Mouse (Mus musculus) cerebellum, adult 2 months (tissue): ENCODE data around the gene Lancl1. TPM values are rescaled to one million over a fixed set of nuclear protein-coding genes. Genes with fewer than 3 reads are reported as not detected.

ENCODE experiments used
- DNase-seq, 2 experiments: peaks; one replicate each; pipeline ENCODE4 v3.0.0; 2021
- H3K27ac ChIP-seq: fragments of 200-500 bp; 2 replicates; pipeline ENCODE4 v1.5.1; 2012; ENCODE audit warnings: low read length, control low read depth, inconsistent platforms; ENCODE audit not compliant: insufficient read depth
- H3K27me3 ChIP-seq: fragments of 200-500 bp; 2 replicates; pipeline ENCODE4 v1.6.1; 2012; ENCODE audit warnings: inconsistent platforms, mild to moderate bottlenecking, low read length, moderate library complexity; ENCODE audit not compliant: control insufficient read depth, insufficient read depth
- H3K4me1 ChIP-seq: fragments of 200-500 bp; 2 replicates; pipeline ENCODE4 v1.6.1; 2011; ENCODE audit warnings: low read length; ENCODE audit not compliant: control insufficient read depth, insufficient read depth
- H3K4me3 ChIP-seq: fragments of 200-500 bp; replicated peaks from 2 replicates; pipeline ENCODE3; 2011; ENCODE audit warnings: mild to moderate bottlenecking, low read depth, low read length, control low read depth; ENCODE audit not compliant: insufficient read depth
- CTCF ChIP-seq: fragments of 200-500 bp; IDR thresholded peaks from 2 replicates; pipeline ENCODE4 v1.5.1; 2011; ENCODE audit warnings: low read depth, mild to moderate bottlenecking, control low read depth, low read length, moderate library complexity, borderline replicate concordance; ENCODE audit not compliant: insufficient read depth
- POLR2A ChIP-seq: fragments of 200-500 bp; IDR thresholded peaks from 2 replicates; pipeline ENCODE4 v1.6.1; 2011; ENCODE audit warnings: low read length, control low read depth, borderline replicate concordance; ENCODE audit not compliant: insufficient read depth
- WGBS: fragments of 180-500 bp; shearing (Covaris S2); methylation state at CpG from one replicate; pipeline ENCODE4 v1.1.7; 2018; 5-methylcytosine and 5-hydroxymethylcytosine counted together
- polyA plus RNA-seq: library from polyadenylated mRNA; depleted of rRNA; stranded (reverse); fragments of >200 nt; gene quantifications from 2 replicates; pipeline ENCODE4 v1.2.3, GENCODE M21; 2012; rRNA removed

The Lancl1 gene
- polyA plus RNA-seq, 1 experiment, result 200 TPM

GRCm38 (mm10) chr1:66985906-66986305 lies 52.8 kb downstream of the Lancl1 start:
- Histone ChIP-seq H3K27ac (no peak overlapping the region), H3K4me1 (no peaks in the 10 kb centered on the region), H3K4me3 (no peak overlapping the region), H3K27me3 (no peaks in the 10 kb centered on the region)
- TF ChIP-seq POLR2A (no peak), CTCF (no peak)
- DNase-seq, result no peak
- WGBS, result 50% methylated on average over 4 of the region's 4 CpGs

GRCm38 (mm10) chr1:66985129-66985698 lies 53.5 kb downstream of the Lancl1 start:
- Histone ChIP-seq H3K4me3 (no peak overlapping the region), H3K27ac (no peak overlapping the region), H3K27me3 (no peaks in the 10 kb centered on the region), H3K4me1 (no peaks in the 10 kb centered on the region)
- DNase-seq, result no peak
- WGBS, result 30% methylated on average over 7 of the region's 7 CpGs
- TF ChIP-seq CTCF, result no peak
- no peak for TF ChIP-seq POLR2A

DNA sequence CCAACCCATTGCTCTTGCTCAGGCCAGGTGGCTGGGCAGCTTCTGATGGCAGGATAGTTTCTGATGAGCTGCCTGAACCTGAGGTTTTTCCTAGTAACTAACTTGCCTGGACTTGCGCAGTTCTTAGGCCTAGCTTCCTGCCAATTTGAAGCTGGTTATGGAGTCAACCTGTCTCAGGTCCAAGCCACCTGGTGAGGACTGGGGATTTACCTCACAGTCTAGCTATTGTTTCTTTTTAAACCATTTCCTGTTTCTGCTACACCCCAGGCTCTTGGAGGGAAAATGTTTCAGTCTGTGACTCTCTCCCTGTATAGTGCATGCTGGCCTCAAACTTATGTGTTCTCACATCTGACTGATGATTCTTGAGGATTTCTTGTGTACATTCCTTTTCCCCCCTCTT lies 58.5 kb downstream of the Lancl1 start:
- Histone ChIP-seq H3K4me3 (no peak overlapping the region), H3K4me1 (no peaks in the 10 kb centered on the region), H3K27me3 (no peaks in the 10 kb centered on the region), H3K27ac (no peak overlapping the region)
- WGBS, result 86% methylated on average over 1 of the region's 1 CpGs
- DNase-seq, result no peak
- TF ChIP-seq POLR2A, result no peak
- TF ChIP-seq CTCF, result no peak

DNA sequence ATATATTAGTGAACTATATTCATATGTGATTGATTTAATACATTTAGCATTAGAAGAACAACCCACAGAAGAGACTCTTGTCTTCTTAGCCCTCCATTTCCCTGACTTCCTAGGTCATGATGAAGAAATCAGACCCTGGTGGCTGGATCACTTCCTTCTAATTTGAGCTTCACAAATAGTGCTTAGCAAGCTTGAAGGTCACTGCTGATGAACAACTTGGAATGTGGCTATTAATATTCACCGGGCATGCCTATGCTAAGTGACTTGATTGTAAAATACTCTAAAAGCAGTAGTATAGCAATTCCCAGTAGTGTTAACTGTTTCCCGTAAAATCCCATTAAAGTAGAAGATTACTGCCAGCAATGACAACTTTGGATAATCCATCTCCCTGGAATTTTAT lies 63.2 kb downstream of the Lancl1 start:
- TF ChIP-seq CTCF (no peak), POLR2A (no peak)
- Histone ChIP-seq H3K4me3 (no peak overlapping the region), H3K27me3 (no peaks in the 10 kb centered on the region), H3K4me1 (no peaks in the 10 kb centered on the region), H3K27ac (no peak overlapping the region)
- DNase-seq, result no peak
- 88% methylated on average over 2 of the region's 2 CpGs for WGBS

GRCm38 (mm10) chr1:66964857-66965256 lies 73.8 kb downstream of the Lancl1 start:
- no peak overlapping the region for H3K27ac ChIP-seq
- WGBS, result 85% methylated on average over 4 of the region's 4 CpGs
- H3K4me3 ChIP-seq, result no peak overlapping the region
- H3K4me1 ChIP-seq, result no peaks in the 10 kb centered on the region
- no peak for TF ChIP-seq CTCF
- no peak for TF ChIP-seq POLR2A
- H3K27me3 ChIP-seq, result no peaks in the 10 kb centered on the region
- DNase-seq, result no peak

GRCm38 (mm10) chr1:66960536-66961243 lies 78.0 kb downstream of the Lancl1 start:
- Histone ChIP-seq H3K27me3 (no peaks in the 10 kb centered on the region), H3K4me1 (no peaks in the 10 kb centered on the region), H3K27ac (no peak overlapping the region), H3K4me3 (no peak overlapping the region)
- TF ChIP-seq CTCF (no peak), POLR2A (no peak)
- no peak for DNase-seq
- 45% methylated on average over 8 of the region's 8 CpGs for WGBS

DNA sequence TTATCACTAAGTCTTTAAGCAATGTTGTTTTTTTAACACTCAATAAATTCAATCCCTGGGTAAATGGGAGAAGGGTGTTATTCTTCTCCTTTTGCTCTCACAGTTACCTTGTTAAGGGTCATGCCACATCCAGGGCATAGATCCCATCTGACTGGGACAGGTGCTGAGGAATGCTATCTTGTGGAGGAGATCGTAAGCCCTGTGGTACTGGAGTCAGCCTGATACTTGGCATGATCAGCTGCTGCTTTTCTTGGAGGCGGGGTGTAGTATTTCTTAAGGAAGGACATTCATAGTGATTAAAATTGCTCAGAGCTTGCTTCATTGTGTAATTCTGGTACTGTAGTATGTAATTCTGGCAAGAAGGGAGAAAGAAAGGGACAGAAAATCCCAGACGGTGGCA lies 81.3 kb downstream of the Lancl1 start:
- no peak overlapping the region for H3K4me3 ChIP-seq
- no peak overlapping the region for H3K27ac ChIP-seq
- no peak for DNase-seq
- TF ChIP-seq POLR2A (no peak), CTCF (no peak)
- H3K4me1 ChIP-seq, result no peaks in the 10 kb centered on the region
- 87% methylated on average over 3 of the region's 3 CpGs for WGBS
- no peaks in the 10 kb centered on the region for H3K27me3 ChIP-seq

DNA sequence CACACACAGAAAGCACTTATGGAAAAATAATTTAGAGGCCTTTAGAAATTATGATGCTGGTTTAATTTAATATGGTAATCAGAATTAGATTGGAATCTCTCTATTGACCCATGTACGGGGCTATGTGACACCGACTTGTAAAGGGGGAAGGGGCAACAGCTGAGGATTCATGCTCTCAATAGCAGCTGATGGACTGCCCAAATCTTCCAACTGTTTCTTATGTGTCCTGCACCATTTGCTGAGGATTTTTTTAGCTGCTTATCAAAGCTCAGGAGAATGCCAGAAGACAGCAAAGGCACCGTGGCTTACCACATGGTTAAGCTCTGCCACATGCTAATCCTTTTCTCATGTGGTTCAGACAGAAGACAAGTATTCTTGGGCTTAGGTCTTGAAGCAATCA lies 87.6 kb downstream of the Lancl1 start:
- no peaks in the 10 kb centered on the region for H3K27me3 ChIP-seq
- 81% methylated on average over 3 of the region's 3 CpGs for WGBS
- no peak for TF ChIP-seq POLR2A
- TF ChIP-seq CTCF, result no peak

More for the DNA sequence above, 87.6 kb downstream of the Lancl1 start:
- H3K4me1 ChIP-seq, result no peaks in the 10 kb centered on the region
- DNase-seq, result no peak
- no peak overlapping the region for H3K4me3 ChIP-seq
- H3K27ac ChIP-seq, result no peak overlapping the region

Other genes with a start within 250 kb of the Lancl1 start
- 10.4 and 11.9 TPM in 2 replicates for gene Kansl1l, start 221.3 kb downstream of the Lancl1 start, polyA plus RNA-seq
- gene Acadl, start 175.6 kb downstream of the Lancl1 start, polyA plus RNA-seq, result 37.5 and 38.2 TPM in 2 replicates
- gene Myl1, start 93.5 kb downstream of the Lancl1 start, polyA plus RNA-seq, result 2.7 and 4.1 TPM in 2 replicates
- 0.31 and 0.43 TPM in 2 replicates for gene Cps1, start 84.2 kb upstream of the Lancl1 start, polyA plus RNA-seq